Mouse (Mus musculus) heart, adult 11 months (tissue): ENCODE results near the gene Ccdc142.

Source experiments
- DNase-seq: peaks from one replicate; pipeline ENCODE4 v3.0.0; 2022

Gene Ccdc142

DNA sequence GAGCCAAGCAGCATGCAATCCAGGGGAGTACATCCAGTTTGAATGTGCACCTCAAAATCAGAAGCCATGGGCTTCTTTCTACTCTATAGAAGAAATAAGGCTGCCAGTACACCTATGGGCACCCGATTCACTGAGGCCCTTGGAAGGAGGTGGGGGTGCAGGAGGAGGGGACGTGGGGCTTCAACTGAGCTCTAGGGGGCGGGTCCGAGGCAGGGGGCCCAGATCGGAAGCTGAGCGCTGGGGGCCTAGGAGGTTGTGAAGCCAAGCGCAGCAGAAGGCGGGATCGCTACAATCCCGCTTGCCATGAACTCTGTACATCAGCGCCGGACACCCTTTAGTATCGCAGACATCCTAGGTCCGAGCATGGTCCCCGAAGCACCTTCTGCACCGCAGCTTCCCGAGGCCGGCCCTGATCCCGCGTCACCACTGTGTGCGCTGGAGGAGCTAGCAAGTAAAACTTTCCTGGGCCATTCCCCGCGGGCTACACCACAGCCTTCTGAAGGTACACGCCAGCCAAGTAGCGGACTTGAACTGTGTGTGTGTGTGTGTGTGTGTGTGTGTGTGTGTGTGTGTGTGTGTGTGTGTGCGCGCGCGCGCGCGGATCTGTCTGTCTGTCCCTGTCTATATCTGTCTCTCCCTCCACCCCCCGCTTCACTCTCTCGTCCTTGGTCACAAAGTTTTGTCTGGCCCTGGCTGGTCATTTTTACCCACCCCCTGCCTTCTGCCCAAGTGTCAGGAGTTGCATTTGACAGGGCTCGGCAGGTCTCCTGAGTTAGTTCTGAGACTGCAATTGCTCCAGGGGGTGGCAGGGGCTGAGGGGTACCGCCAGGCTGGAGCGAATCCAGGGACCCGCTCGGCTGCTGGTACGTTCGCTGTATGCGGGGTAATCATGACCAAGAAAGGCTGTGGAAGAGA is 15.0 kb upstream of the Ccdc142 start, which contains the start of gene Lbx2:
TSS of gene Lbx2 (plus strand) at position 247 of the 915 bp plus-strand sequence.
- no peak for DNase-seq

DNA sequence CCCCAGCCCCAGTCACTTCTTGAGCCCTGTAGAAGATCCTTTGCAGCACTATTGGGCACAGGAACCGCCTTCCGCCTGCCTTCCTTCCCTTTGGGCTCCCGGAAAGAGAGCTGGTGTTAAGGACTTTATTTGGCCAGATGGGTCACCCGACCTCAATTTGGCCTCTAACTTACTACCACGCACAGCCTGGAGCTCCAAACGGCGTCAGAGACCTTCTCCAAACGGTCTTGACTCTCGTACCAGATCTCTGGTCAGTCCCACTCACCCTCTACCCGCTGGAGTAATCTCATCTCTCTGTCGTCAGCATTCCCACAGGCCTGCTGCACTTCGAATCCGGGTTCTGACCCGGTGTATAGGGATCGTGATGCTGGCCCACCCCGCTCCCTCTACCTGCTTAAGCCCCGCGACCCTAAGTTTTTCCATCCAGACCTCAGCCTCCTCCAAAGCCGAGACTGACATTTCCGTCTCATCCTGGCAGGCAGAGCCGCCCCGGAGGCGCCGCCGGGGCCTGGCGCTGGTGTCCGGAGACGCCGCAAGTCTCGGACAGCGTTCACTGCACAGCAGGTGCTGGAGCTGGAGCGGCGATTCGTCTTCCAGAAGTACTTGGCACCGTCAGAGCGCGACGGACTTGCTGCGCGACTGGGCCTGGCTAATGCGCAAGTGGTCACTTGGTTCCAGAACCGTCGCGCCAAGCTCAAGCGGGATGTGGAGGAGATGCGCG is 14.0 kb upstream of the Ccdc142 start:
- DNase-seq, result peak; percentile 95

DNA sequence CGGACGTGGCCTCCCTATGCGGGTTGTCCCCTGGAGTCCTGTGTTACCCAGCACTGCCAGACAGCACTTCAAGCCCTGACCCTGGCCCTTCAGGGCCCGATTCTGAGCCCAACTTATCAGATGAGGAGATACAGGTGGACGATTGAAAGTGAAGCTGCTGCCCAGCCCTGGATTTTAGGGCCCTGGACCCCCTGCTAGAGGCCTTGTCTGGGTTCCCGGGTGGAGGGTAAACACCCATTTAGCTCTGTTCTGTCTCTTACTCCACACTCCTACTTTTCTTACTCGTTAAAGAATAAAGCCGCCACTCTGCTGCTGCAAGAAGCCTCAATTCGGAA is 13.5 kb upstream of the Ccdc142 start:
- DNase-seq, result no peak

DNA sequence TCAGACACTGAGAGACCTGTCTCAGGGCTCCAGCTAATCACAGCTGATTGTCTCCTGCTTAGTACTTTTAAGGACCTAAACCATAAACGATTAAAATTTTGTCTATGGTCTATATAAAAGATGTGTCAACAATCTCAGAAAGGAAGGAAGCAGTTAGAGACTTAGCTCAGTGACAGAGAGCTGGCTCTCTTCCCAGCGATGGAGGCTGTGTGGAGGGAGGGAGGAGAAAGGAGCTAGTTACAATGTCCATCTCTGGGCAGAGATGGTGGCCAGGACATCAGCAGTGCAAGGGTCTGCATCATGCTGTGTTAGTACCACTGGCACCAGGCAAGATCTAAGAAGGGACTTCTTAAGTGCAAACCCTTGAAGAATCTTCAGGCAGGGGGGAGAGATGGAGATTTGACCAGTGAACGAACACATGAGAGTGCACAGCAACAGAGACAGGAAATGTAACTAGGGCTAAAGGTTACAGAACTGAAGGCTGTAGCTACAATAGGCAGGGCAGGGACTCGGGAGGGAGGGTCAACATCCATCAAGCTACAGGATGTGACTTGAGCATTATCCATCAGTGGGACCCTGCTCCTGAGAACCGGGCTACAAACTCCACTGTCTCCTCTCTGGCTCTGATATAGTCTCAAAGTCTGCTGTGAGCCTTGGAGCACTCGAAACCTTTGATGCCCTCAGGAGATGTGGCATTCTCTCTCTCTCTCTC is 8.8 kb upstream of the Ccdc142 start:
- no peak for DNase-seq

DNA sequence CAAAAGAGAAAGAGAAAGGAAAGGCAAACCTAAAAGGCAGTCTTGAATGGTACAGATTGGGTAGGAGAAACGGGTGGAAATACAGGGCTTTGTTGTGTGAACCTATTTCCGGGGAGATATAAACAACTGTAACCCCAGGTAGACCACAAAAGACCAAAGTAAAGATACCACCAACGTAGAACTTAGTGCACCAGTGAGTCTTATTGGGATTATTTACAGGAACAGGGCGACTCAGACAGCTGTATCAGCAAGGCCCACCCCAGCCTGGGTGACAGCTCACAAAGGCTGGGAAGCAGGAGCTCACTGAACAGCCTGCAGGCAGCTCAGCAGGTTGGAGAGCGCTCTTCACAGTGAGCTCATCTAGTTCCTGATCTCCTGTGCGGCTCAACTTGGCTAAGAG is 5.4 kb upstream of the Ccdc142 start:
- DNase-seq, result no peak

DNA sequence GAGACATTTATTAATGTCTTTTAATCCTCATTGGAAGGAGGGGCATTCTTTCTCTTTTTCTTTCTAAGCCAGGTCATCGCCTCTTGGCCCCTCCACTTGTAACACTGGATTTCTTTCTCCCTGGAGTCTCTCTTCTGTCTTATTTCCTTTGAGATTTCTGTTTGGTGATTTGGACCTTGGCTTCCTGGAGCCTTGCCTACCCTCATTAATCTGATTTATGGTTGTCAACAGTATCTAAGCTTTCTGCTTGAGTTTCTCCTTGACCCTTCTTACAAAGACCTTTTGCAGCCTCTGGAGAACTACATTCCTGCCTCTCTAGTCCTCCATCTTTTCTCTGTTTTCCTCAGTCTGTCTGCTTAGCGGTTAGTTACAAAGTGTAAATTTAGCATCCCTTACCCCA is 3.0 kb upstream of the Ccdc142 start:
- no peak for DNase-seq

DNA sequence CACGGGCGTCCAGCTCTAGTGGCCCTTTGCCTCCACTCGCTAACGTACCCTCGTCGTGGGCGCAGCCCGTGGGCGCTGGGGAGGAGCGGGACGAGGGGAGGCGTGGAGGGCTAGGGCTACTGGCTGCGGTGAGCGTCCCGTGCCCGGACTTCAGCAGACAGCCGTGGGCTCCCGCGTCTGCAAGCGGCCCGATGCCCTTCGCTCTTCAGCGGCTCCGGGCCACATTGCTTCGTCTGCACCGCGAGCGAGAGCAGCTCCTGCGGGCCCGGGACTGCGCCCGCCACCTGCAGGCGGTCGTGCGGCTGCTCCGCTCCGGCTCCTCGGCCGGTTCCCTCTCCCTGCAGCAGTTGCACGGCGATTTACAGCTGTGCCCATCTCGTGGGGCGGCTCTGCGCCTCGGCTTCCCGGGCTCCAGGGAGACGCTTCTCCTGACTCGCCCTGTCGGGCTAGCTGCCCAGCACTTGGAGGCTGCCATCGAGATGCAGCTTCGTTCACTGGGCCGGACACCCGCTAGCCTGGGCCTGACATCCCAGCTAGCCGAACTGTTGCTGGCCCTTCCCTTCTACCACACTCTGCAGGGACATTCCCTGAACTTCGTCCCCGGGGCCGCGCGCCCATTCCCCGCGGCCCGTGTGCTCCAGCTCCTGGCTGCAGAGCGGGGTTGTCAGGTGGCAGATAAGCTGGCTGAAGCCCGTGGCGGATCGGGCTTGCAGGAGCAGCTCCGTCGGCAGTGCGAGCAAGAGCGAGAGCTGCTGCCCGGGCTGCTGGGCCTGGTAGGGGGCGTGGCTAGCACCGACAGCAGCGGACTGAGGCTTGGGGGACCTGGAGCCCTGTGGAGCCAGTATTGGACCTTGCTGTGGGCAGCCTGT is 521 bp downstream of the Ccdc142 start:
- peak; percentile 96 for DNase-seq

DNA sequence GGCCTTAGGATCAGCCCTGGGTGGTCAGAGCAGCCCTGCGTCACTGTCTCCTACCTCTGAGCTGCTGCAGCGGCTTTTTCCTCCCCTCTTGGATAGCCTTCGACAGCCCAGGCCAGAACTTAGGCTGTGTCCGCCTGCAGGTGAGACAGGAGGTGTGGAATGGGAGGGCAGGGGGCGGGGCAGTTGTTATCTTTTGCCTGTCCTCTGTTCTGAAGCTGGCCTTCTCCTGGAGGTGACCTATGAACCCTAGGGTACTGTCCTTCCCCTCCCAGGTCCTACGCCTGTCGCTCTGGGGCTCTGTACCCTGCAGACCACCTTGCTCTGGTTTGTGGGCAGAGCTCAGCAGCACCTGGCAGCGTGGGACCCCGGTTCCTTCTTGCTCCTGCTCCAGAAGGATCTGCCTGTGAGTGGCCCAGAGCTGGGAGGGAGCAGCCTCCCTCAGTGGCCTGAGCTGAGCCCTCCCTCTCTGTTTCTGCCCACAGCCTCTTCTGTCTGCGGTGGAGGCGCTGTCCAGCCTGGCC is 1.8 kb downstream of the Ccdc142 start:
- peak; percentile 90 for DNase-seq

DNA sequence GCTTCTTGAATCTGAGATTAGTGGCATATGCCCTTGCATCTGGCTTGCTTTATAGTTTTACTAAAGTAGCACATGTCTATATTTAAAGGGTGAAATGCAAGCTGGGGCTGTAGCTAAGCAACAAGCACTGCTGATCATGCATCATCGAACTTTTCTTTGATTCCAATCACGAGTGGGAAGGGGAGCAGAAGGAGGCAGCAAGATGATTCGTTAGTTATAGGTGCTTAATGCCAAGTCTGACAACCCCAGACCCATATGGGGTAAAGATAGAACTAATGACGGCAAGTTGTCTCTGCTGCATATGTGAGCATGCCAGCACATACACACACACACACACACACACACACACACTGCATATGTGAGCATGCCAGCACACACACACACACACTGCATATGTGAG is 2.8 kb downstream of the Ccdc142 start:
- no peak for DNase-seq

DNA sequence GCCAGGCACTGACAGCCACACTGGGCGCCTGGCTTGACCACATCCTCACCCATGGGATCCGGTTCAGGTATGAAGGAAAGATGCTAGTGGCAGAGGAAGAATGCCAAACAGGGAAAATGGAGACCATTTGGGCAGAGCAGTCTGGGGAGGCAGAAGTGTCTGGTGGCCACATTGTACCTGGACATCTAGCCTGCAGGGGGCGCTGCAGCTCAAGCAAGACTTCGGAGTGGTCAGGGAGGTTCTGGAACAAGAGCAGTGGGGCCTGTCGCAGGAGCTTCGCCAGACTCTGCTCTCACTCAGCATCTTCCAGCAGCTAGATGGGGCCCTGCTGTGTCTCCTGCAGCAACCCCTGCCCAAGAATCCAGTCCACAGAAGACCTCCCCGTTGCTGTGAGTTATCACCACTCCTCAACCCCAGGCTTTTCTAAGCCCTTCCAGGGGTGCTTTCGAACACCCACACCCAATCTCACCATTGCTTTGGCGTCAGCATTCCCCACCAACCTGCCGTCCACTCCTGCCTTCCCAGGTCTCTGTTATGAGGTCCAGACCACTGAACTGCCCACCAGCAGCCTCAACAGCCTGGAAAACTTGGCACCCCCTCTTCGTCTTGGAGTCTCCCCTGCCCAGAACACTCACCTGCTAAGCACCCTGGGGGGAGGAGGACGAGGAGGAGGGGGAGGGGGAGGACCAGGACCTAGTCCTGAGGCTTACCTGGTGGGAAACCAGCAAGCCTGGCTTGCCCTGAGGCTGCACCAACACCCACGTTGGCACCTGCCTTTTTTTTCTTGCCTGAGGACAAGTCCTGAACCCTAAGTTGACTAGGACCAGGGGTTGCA is 6.4 kb downstream of the Ccdc142 start:
- peak; percentile 96 for DNase-seq

DNA sequence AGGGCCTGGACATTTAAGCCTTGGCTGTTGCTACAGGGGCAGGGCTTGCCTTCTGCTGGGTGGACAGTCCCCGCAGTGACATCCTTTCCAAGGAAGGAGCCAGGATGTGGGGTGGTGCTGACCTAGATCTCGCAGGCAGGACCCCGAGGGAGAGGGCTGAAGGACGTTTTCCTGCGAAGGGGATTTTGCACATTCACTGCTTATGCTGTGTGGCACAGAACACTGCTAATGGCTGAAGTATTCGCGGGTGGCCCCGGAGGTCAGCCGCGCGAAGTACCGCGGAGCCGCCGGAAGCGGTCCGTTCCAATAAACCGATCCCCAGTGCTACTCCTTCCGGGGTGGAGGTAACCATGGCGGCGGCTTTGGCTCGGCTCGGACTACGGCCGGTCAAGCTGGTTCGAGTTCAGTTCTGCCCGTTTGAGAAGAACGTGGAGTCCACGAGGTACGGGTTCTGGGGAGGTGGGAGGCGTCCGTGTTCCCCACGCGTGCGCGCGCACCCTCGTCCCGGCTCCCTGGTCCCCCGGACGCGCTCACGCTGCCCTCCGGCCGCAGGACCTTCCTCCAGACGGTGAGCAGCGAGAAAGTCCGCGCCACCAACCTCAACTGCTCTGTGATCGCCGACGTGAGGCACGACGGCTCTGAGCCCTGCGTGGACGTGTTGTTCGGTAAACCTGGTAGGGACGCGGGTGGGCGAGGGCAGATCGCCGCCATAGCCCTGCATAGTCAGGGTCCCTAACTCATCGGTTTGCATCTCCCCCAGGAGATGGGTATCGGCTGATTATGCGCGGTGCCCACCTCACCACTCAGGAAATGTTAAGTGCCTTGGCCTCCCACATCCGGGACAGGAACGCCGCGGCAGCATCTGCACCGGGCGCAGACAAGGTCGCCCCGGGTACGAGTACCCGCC is 7.6 kb downstream of the Ccdc142 start, which contains the start of gene Mrpl53:
TSS of gene Mrpl53 (plus strand) at position 279 of the 907 bp plus-strand sequence.
- peak; percentile 98 for DNase-seq

DNA sequence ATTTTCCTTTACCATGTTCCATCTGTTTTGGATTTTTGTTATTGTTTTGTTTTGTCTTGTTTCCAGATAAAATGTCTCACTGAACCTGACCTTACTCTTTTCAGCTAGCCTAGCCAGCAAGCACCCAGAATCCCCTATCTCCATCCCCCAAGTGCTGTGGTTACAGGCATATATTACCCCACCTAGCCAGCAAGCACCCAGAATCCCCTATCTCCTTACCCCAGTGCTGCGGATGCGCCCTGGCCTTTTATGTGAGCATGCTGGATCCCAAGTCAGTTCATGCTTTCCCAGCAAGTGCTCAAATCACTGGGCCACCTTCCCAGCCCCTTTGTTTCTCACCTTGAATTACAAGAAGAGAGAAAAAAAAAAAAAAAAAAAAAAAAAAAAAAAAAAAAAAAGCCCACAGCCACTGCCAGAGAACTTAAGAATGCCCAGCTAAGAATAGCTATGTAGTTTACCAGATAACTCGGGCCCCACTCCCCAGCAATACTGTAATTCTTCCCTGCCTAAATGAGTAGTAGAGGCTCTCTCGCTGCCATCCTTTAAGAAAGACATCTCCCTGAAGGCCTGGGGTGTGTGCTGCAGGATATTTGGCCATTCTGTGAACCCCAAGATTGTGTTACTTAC is 10.2 kb downstream of the Ccdc142 start:
- DNase-seq, result no peak

DNA sequence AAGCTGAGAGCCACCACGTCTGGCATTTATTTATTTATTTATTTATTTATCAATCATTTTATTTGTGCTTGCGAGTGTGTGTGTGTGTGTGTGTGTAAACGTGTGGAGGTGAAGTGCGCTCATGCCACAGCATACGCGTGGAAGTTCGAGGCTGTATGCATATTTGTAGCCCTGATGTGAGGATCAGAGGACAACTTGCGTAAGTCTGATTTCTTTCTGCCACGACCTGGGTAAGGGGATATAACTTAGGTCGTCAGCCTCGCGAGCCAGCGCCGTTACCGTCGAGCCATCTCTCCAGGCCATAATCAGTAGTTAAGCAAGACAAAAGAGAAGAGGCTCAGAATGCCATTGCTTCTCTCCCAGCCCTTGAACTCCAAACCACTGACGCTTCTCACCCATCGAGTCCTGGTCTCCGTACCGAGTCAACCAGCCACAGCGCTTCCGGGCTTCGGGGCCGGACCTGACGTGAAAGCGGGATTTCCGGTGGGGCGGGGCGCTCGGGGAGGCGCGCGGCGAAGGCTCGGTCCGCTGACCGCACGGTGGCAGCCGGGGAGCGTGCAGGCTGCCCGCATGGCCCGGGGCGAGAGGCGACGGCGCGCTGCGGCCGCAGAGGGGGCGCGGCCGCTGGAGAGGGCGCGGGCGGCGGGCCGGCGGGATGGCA is 13.7 kb downstream of the Ccdc142 start, which contains the start of gene Mogs:
TSS of gene Mogs (plus strand) at position 486 of the 661 bp plus-strand sequence.
- peak; percentile 99 for DNase-seq

DNA sequence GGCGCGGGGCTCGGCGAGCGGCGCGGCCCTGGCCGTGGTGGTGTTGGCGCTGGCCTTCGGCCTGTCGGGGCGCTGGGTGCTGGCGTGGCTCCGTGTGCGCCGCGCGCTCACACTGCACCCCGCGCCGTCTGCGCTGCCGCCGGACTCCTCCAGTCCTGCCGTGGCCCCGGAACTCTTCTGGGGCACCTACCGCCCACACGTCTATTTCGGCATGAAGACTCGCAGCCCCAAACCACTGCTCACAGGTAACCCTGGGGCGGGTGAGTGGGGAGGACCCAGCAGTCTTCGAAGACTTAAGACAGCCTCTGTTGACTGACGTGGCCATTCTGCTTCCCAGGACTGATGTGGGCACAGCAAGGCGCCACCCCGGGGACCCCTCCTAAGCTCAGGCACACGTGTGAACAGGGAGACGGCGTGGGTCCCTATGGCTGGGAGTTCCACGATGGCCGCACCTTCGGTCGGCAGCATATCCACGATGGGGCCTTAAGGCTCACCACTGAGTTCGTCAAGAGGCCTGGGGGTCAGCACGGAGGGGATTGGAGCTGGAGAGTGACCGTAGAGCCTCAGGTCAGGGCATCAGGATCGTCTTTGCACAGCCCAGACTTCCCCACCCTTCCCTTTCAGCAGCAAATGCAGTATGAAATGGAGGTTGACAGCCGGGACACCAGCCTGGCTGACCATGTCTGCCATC is 14.4 kb downstream of the Ccdc142 start:
- peak; percentile 94 for DNase-seq

DNA sequence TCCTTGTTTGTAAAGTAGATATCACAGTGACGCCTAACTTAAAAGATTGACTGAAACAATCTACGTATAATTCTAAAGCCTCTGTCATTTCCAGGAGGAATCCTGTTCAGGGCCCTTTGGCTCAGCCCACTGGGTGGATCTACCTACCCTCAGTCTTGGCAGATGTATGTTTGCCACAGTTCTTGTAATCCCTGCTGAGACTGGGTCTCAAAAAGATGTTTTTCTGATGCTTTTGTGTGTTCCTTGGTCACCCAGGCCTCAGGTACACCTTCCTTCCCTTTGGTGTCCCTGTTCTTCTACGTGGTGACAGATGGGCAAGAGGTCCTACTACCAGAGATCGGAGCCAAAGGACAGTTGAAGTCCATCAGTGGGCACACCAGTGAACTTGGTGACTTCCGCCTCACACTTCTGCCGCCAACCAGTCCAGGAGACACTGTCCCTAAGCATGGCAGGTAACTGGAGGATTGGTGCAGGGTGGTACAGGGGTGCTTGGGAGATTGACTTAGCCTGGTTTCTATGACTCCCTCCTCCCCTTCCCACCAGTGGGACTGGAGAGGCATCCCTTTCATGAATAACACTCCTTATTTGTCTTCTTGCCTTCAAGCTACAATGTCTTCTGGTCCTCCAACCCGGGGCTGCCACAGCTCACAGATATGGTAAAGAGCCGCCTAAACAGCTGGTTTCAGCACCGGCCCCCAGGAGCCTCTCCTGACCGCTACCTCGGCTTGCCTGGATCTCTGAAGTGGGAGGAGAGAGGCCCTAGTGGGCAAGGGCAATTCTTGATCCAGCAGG is 15.2 kb downstream of the Ccdc142 start:
- peak; percentile 90 for DNase-seq

DNA sequence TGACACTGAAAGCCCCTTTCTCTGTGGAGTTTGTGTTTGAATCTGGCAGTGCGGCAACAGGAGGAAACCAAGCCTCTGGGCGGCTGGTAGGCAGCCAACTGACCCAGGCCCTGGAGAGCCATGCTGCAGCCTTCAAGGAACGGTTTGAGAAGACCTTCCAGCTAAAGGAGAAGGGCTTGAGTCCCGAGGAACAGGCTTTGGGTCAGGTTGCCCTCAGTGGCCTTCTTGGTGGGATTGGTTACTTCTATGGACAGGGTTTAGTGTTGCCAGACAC is 15.7 kb downstream of the Ccdc142 start:
- peak; percentile 92 for DNase-seq

DNA sequence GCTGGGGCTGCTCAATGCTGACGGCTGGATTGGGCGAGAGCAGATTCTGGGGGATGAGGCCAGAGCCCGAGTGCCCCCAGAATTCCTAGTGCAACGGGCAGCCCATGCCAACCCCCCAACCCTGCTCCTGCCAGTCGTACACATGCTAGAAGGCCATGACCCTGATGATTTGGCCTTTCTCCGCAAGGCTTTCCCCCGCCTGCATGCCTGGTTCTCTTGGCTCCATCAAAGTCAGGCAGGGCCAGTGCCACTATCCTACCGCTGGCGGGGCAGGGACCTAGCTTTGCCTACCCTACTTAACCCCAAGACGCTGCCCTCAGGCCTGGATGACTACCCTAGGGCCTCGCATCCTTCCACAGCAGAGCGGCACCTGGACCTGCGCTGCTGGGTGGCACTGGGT is 16.2 kb downstream of the Ccdc142 start:
- DNase-seq, result peak; percentile 91

DNA sequence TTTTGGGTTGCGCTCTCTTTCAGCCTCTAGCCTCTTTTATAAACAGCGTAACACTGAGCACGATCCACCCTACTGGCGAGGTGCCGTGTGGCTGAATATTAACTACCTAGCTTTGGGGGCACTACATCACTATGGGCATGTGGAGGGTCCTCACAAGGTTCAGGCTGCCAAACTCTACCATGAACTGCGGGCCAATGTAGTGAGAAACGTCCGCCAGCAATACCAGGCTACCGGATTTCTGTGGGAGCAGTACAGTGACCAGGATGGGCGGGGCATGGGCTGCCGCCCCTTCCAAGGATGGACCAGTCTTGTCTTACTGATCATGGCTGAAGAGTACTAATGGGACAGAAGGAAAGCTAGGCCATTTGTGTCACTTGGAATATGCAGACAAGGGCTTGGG is 17.0 kb downstream of the Ccdc142 start:
- DNase-seq, result no peak
